Mouse (Mus musculus): ENCODE data around the gene Rcl1. TPM values are rescaled to one million over a fixed set of nuclear protein-coding genes. Genes with fewer than 3 reads are reported as not detected.

The Rcl1 gene
- total and polyA plus RNA-seq, 3 experiments = 25.6 to 51.4 (median 26.9) TPM

- DNase-seq = no peak
These were observed 50.3 kb downstream of the Rcl1 start for GRCm38 (mm10) chr19:29151443-29151842.

- DNase-seq = no peak
These were observed 54.4 kb downstream of the Rcl1 start for GRCm38 (mm10) chr19:29155552-29155951.

- DNase-seq = no peak
These were observed 55.2 kb downstream of the Rcl1 start for GRCm38 (mm10) chr19:29156417-29156816.

- DNase-seq = no peak
These were observed 56.7 kb downstream of the Rcl1 start for GRCm38 (mm10) chr19:29157678-29158466.

GRCm38 (mm10) chr19:29158486-29158885, 57.3 kb downstream of the Rcl1 start:
- no peak for DNase-seq

- DNase-seq = no peak
These were observed 62.8 kb downstream of the Rcl1 start for GRCm38 (mm10) chr19:29163817-29164527.

GRCm38 (mm10) chr19:29164528-29165166, 63.5 kb downstream of the Rcl1 start:
- DNase-seq = no peak

- DNase-seq = no peak
These were observed 66.8 kb downstream of the Rcl1 start for GRCm38 (mm10) chr19:29167938-29168337.

GRCm38 (mm10) chr19:29180336-29180735, 79.2 kb downstream of the Rcl1 start:
- no peak for DNase-seq

- no peak for DNase-seq
These were observed 81.0 kb downstream of the Rcl1 start for GRCm38 (mm10) chr19:29182166-29182565.

GRCm38 (mm10) chr19:29185122-29185521, 83.9 kb downstream of the Rcl1 start:
- DNase-seq = no peak

GRCm38 (mm10) chr19:29185552-29186232, 84.5 kb downstream of the Rcl1 start:
- DNase-seq = no peak

GRCm38 (mm10) chr19:29188879-29189278, 87.7 kb downstream of the Rcl1 start:
- no peak for DNase-seq

Small RNA genes within 50 kb of the gene (microRNA-seq; reads per million reads assigned to microRNA genes)
- 265 to 625 reads per million in 2 experiments for gene Mir101b

Other genes starting within 250 kb of the Rcl1 start
- gene Plpp6, start 137.4 kb upstream of the Rcl1 start, total RNA-seq (2021) = 10 to 100 TPM; 32.0 to 35.3 TPM
- 26.5 and 27.1 TPM in 2 replicates for gene Plpp6, start 137.4 kb upstream of the Rcl1 start, polyA plus RNA-seq (2012; rRNA removed)
- gene 4430402I18Rik, start 133.6 kb upstream of the Rcl1 start, total RNA-seq (2021) = 1 to 10 TPM; 5.1 to 5.3 TPM
- 0.65 and 1.1 TPM in 2 replicates for gene 4430402I18Rik, start 133.6 kb upstream of the Rcl1 start, polyA plus RNA-seq (2012; rRNA removed)
- gene Cdc37l1, start 111.0 kb upstream of the Rcl1 start, total RNA-seq (2021) = 10 to 100 TPM; 39.4 to 46.2 TPM
- gene Cdc37l1, start 111.0 kb upstream of the Rcl1 start, polyA plus RNA-seq (2012; rRNA removed) = 10.7 and 11.2 TPM in 2 replicates
- 100 to 1,000 TPM; 134 to 232 TPM for gene Ak3, start 53.4 kb upstream of the Rcl1 start, total RNA-seq (2021)
- gene Ak3, start 53.4 kb upstream of the Rcl1 start, polyA plus RNA-seq (2012; rRNA removed) = 220 and 262 TPM in 2 replicates
- gene Jak2, start 150.5 kb downstream of the Rcl1 start, total RNA-seq (2021) = 10 to 100 TPM; 18.2 to 19.2 TPM
- 3.1 and 3.2 TPM in 2 replicates for gene Jak2, start 150.5 kb downstream of the Rcl1 start, polyA plus RNA-seq (2012; rRNA removed)
- gene Insl6, start 224.0 kb downstream of the Rcl1 start, total RNA-seq (2021) = 1 to 10 TPM in 1 of 2 experiments, under 1 TPM in 1; 0.58 to 1.3 TPM
- 0.36 and 0.39 TPM in 2 replicates for gene Insl6, start 224.0 kb downstream of the Rcl1 start, polyA plus RNA-seq (2012; rRNA removed)
- gene Rln1, start 233.3 kb downstream of the Rcl1 start, total RNA-seq (2021) = not detected
- gene Rln1, start 233.3 kb downstream of the Rcl1 start, polyA plus RNA-seq (2012; rRNA removed) = not detected in 2 replicates